Mouse (Mus musculus) right cerebral cortex, adult 2 months (tissue): ENCODE measurements around the gene 2310011J03Rik.

Experiments used
- DNase-seq, 2 experiments: peaks; one replicate each; pipeline ENCODE4 v3.0.0; 2021 to 2022; ENCODE audit warnings: low spot score in 2 of 2

The 2310011J03Rik gene

DNA sequence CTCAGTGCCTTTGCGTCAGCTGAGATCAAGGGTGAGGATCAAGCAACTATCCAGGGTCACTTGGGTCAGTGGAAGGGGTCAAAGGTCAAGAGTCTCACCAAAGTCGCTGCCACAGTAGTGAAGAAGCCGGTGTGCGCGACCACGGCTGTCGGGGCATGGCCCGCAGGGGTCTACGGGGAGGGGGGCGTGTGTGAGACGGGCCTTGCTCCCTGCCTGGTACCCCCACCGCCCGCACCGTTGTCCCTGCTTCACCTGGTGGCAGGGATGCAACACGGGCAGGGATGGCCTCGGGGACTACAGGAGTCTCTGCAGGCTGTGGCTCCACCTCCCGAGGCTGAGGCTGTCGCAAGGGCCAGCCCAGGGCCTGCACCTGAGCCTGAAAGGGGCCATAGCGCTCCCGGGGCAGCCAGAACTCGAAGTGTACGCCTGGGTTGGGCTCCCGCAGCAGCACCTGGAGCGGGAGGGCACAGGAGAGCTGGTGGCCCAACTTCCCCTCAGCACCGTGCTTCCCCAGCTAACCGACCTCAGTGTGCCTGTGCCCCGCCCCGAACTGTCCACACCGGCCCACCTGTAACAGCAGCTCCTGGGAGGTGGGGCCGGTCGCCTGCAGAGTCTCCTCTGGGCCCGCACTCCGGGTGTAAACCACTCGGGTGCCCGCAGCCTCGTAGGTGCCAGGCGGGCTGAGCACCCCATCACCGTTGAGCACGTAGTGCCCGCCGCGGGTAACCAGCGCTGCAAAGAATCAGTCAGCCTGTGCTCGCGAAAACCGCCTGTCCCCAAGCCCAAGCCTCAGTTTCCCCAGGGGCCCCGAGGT lies 21.4 kb upstream of the 2310011J03Rik start:
- no peak for DNase-seq

DNA sequence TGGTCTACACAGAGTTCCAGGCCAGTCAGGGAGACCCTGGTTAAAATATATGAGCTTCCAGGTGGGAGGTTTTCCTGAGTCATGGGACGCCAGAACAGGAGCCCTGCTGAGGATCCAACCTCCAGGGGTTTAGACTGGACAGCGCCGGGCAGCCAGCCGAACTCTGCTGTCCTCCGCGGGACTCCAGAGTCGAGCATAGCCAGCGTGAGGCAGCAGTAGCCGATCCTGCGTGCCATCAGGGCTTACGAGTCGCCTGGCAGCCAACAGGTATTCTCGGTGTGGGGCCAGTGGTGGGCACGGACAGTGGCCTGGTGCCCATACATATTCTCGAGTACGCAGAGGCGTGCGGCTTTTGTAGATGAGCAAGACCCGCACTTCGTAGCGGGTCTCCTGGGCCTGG lies 20.7 kb upstream of the 2310011J03Rik start:
- no peak for DNase-seq

DNA sequence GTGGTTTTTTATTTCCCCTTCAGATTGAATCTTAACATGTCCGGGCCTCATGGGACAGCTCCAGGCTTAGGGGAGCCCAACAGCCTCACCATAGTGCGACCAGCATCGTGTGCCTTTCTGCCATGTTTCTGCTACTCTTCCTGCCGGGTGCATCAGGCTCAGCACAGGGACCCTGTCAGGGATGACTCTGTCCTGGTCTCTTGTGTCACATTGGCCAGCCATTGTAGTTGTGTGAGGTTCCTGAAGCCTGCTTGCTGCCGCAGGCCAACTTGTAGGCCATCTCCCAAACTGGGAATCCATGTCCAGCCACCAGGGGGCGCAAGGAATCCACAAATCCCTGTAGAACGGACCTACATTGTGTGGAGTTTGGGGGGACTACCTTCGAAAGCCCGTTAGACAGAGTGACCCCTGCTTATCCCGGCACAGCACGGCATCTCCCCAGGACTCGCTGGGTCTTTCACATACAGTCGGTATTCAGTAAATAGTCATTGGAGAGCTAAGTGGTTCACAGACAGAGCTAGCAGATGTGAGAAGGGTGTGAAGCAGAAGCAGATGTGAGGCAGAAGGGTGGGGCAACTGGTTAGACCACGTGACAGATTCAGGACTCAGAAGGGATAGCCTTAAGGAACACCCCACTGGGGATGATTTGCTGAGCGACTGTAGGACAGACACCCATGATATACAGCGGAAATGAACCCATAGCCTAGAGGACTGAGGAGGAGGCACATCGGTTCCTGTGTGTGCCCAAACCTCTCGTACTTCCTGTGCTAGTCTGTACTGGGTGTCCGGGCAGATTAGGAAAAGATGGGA lies 19.8 kb upstream of the 2310011J03Rik start:
- DNase-seq, result peak; percentile 90 to 91

DNA sequence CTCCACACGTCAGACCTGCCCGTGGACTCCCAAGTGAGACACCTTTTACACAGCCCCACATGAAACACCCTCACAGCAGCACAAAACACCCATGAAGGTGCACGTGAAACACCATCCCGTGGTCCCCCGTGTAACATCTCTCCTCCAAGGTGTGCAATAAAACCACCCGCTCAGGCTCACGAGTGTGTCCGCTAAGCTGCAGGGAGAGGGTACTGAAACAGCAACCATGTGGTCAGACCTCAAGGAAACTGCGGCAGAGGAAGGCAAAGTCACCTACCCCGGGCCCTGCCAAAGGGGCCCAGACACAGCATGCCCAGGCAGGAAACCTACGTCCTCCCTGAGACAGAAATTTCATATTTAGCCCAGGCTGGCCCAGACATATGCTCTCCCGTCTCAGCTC lies 15.9 kb upstream of the 2310011J03Rik start:
- no peak for DNase-seq

DNA sequence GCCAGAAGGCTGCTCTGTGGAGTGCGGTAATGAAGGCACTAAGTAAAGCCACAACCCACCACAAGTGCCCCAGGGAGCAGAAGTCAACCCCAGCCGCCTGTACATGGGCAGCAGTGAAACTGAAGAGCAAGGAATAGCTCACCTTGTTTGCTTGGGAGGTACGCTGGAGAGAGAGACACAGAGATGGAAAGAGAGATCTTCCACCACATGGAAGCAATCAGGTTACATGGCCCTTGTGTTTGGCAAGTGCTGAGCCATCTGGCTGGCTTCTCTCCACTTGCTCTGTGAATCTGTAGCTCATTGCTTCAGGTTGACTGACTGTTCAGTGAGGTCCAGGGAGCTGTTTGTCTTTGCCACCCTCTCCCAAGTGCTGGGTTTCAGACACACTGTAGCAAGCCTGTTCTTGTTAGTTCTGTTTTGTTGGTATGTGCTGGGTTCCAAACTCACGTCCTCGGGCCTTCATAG lies 12.2 kb upstream of the 2310011J03Rik start:
- DNase-seq, result no peak

DNA sequence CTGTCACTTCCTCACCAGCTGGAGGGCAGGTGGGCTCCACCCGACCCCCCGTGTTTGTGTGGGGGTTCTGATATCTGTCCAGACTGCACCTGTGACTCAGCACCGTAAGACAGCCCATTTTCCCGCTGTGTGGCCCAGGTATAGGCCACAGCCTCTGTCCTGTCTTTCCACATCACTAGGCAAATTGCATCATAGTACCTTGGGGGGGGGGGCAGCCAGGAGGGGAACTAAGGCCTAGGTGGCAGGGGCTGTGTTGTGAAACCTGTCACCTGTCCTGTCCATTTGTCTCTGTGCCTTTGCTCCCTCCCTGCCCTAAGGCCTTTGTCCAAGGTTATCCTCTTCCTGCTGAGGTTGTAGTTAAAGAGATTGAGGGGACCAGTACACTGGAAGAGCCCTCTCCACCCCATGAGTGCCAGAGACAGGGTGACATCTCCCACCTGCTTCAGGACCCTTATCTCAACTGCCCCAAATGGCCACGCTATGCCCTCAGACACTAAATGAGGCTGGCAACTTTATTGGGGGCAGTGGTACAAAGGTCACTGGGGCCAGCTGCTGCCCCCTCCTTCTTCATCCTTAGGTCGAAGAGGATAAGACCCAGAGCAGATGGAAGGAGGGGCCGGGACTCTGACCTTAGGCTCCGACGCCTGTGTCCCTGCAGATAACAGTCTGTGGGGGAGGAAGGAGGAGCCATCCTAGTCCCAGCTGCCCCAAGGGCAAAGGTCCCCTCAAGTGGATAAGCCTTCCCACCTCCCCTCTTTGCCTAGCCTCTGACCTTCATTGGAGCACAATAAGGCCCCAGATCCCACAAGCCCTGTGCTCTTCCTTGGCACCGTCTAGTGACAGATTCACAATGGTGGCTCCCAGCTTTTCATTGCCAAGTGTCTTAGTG lies 11.5 kb upstream of the 2310011J03Rik start:
- DNase-seq, result no peak

DNA sequence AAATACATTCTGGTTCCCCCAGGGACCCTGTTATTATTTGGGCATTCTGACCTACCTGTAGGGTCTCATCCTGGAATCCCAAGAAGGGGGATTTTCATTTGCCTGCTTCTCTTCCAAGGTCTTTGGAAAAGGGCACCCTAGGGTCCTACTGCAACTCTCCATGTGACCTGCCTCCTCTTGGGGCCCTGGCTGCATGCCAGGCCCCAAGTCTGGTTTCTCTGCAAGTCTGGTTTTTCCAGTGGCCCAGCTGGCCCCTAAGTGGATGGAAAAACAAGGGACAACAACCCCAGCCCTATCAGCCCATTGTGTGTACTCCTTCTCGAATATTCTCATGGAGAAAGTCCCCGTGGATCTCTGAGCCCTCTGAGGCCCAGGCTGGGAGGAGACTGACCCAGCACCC lies 10.6 kb upstream of the 2310011J03Rik start:
- no peak for DNase-seq

DNA sequence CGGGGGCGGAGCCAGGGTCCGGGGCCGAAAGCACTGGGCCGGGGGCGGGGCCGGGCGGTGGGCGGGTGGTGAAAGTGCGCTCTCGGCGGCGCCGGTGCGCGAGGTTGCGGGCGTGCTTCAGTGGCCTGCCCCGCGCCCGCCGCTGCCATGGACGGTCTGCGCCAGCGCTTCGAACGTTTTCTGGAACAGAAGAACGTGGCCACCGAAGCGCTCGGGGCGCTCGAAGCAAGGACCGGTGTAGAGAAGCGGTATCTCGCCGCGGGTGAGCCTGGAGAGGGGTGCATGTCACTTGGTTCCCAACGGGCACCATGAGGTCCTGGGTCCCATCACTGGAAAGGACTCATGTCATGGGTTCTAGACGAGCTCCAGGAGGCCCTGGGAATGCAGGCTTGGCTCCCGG lies 9.7 kb upstream of the 2310011J03Rik start:
- DNase-seq, result no peak

DNA sequence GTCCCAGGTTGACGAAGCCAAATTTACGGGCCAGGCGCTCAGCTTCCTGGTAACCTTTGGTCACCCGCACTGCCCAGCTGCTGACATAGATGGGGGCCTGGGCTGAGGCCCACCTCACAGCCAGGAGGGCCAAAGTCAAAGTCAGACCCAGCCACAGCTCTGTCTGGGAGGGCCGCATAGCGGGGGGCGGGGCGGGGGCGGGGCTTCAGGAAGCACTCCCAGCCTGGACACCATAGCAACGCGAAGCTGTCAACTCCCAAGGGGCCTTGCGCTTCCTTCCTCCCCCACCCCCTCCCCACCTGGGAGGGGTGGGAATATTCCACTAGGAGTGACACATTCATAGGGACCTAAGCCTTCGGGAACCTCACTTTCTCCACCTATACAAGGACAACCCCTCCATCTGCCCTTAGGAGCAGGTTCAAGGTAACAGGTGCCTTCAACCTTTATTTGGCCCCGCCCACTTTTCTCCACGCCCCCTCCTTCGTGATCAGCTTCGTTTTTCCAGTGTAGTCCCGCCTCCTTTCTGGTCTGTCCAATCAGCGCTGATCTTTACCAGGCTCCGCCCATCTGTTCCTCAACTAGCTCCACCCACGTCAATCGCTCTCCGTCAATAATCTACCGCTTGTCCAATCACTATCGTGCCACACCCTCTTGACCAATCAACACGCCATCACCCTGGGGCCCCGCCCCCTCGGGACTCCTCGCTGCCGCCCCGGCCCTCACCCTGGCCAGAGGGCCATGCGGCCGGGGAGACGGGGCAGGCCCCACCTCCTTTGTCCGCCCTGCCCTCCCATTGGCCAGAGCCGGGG lies 9.1 kb upstream of the 2310011J03Rik start, which contains the start of the genes Pcsk4 and Reep6:
Pcsk4 (minus strand) TSS at position 226 of the 809 bp plus-strand sequence.
Reep6 (plus strand) TSS at position 681 of the 809 bp plus-strand sequence.
- peak; percentile 93 to 94 for DNase-seq

DNA sequence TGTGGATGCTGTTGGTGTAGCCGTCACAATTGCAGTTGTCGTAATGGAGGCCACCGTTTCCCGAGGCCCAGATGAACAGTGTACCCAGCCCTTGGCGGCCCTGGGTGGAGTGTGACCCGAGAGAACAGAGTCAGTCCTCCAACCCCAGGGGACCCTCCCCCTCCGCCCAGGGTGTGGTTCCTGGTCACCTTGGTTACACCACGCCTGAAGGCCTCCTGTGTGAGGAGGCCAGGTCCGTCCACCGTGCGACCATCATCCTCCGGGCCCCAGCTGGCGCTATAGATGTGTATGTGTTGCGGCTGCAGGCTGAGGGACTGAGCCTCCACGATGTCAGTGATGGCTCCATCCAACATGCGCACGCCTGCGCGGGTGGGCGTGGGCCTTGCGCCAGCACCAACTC lies 4.7 kb upstream of the 2310011J03Rik start:
- no peak for DNase-seq

DNA sequence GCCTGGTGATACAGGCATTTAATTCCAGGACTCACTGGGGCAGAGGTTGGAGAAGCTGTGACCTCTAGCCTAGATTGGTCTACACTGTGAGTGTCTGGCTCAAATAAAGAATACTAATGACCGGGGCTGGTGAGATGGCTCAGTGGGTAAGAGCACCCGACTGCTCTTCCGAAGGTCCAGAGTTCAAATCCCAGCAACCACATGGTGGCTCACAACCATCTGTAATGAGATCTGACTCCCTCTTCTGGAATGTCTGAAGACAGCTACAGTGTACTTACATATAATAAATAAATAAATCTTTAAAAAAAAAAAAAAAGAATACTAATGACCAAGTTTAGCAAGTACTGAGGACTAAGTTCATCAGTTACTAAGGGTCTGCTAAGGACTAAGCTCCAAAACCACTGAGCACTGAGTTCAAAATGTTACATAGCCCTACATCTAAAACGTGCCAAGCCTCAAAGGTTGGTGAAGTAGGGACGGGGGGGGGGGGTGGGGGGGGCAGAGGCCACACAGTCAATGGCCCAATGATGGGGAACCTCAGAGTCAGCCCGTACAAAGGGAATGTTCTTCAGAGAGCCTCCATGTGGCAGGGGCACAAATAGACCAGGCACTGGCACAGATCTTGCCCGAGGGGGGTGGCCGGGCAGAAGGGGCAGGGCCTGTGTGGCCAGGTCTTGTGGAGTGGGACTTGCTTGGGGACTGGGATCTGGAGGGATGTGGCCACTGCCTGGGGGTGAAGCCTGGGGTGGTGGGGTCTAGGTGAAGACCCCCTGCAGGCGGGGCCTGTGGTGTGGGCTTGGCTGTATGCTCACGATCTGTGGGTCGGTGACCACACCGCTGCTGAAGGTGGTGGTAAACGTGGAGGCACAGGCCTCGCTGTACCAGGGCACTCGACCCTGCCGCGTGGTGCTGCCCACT lies 4.0 kb upstream of the 2310011J03Rik start:
- DNase-seq, result no peak

DNA sequence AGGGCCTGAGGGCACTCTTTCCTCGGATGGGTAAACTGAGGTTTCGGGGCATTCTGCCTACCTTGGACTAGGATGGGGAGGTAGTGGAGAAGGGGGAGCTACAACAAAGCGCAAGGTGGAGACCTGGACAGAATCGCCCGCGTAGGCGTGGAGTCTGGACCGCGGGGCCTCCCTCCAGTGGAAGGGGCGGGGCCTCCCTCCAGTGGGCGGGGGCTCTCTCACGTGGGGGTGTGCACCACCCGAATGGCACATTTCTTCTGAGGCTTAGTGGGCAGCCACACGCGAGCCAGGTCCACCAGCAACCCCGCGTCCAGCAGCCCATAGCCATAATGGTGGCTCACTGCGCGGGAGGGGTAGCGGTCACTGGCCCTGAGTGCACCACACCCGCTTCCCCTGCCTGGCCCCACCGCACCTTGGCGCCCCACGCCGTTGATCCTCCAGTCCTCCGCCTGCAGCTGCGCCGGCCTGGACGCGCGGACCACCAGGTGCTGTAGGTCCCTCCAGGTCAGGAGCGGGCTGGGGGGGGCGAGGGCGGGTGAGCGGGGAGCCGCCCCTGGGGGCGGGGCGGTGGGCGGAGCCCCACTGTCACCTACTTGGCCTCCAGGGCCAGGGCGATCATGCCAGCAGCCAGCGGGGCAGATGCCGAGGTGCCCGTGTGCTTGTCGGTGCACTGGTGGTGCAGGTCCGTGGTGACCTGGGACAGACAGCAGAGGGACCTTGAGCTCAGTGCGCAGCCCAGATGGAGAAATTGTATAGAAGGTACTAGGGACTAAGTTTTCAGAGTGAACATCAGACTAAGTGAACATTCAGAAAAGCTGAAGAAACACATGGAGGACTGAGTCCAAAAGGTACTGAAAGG lies 3.2 kb upstream of the 2310011J03Rik start:
- no peak for DNase-seq

DNA sequence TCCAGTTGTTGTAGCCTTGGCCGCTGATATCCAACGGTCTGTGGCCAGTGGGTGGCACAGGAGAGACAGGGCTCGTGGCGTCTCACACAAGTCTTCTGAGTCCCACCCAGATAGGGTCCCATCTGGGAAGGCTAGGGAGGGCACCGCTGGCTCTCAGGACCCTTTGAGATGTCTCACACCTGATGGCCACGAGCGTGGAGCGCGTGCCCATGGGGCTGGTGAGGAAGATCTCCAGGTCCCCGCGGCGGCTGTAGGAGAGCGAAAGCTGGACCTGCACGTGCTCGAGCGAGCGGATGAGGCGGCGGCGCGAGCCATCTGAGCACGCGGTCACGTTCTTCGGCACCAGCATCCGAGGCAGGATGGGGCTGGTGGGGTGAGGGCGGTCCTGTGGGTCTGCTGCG lies 2.5 kb upstream of the 2310011J03Rik start:
- DNase-seq, result no peak

DNA sequence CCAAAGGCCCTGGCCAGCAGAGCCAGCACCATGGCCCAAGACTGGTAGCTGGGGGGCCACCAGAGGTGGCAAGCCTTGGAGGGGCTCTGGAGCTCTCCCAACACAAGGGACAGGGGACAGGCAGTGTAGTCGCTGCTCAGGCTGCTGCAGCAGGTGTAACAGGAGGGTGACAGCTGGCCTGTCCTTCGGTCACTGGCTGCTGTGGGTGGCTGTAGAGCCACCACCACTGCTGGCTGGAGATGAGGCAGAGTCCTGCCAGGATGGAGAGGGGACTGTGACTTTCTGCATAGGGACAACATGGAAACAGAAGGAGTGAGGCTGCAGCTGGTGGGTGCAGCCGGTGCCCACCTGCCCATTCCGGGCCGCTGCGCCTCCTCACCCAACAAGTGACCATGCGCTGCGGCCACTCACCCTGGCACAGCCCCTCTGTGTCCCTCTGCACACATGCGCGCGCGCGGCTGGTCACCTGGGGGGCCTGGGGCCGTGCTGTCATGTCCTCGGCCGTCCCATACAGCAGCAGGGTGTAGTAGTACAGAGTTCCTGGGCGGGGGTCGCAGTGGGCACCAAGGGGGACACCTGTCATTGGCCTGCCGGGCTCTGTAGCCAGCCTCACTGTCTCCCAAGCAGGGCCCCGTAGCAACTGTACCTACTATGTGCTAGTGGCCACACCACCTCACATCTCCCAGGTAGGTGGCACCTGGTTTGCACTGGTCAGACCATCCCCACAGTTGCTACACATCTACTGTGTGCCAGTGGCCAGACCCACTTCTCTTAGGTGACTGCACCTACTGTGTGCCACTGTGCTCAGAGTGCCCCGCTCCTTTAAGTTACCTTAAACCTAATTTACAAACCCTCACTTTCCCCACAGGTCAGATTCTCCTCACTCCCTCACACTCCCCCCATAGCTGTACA lies 1.6 kb upstream of the 2310011J03Rik start:
- DNase-seq, result no peak

DNA sequence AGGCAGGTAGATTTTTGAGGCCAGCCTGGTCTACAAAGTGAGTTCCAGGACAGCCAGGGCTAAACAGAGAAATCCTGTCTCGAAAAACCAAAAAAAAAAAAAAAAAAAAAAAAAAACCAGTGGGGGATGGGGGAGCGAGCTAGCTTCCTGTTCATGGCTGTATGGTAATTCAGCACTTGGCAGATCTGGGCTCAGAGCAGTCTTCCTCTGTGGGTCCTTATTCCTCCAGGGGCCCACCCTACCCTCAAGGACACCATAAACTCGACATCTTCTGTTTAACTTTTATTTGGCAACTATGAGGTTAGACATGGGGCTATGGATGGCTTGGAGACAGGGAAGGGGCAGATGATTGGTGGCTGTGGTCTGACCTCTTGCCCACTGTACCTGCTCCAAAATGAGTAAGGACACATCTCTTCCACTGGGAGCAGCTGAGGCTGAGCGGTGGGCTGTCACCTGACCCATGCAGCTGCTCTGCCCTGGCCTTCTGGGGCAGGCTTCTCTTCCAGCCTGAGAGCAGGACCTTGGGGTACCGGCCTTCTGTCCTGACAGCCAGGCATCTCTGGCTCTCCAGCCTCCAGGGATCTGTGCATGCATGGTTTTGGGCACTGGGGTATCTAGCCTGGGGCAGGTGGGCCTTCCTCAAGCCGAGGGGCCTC lies 805 bp upstream of the 2310011J03Rik start:
- DNase-seq, result no peak

DNA sequence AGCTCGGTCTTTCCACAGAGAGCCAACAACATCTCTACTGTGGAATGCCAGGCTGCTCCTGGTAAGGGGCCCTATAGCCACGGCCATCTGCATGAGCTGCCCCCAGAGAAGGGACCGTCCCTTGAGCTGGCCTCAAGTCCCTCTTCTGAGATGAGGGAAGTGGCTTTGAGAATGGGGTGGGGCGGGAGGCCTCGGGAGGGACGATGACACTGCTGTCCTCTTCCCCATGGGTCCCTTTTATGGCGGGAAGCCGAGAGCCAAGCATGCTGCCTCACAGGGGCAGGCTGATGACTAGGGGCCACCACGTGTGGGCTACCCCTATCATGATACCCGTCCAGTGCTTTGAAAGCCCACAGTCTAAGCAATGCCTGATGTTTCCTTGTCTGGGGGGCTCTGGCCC lies 3.3 kb downstream of the 2310011J03Rik start:
- DNase-seq, result no peak

DNA sequence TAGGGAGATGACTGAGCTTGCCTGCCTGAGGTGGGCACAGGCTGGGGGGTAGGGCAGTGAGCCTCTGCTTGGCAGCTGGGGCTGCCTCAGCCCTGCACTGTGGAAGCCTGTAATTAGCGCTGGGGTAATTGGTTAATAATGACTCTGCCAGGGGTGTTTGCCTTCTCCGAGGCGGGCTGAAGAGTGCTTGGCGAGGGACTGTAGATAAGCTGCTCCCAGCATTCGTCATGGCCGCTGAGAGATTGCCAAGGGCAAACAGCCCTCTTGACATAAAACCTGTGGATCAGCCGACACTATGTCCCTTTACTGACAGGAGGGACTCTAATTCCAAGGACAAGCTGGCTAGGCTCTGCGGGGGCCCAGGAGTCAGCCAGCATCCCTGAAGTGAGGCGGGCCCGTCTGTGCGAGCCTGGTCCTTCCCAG lies 4.0 kb downstream of the 2310011J03Rik start:
- DNase-seq, result no peak
